Mouse (Mus musculus) CH12.LX (cell line): ENCODE measurements around the gene Synpo2. TPM values are rescaled to one million over a fixed set of nuclear protein-coding genes. Genes with fewer than 3 reads are reported as not detected.

ENCODE experiments used
- DNase-seq: peaks from one replicate; pipeline ENCODE4 v3.0.0-alpha.2; 2013; ENCODE audit errors: extremely low read depth
- H3K27ac ChIP-seq: 2 replicates; pipeline ENCODE4 v1.5.1; 2012; ENCODE audit warnings: low read depth, mild to moderate bottlenecking, control low read depth, moderate library complexity; ENCODE audit not compliant: insufficient read depth
- H3K27me3 ChIP-seq: replicated peaks from 2 replicates; pipeline ENCODE3; 2012; ENCODE audit warnings: inconsistent platforms
- H3K36me3 ChIP-seq, 2 experiments: replicated peaks in 1 of 2; 2 replicates each; pipeline versions ENCODE3 to v1.6.1; 2012; ENCODE audit warnings: inconsistent platforms in 1 of 2, low read length in 1 of 2, mild to moderate bottlenecking in 1 of 2, mixed read lengths in 1 of 2, moderate library complexity in 1 of 2; ENCODE audit not compliant: control insufficient read depth in 1 of 2, insufficient read depth in 1 of 2
- H3K4me1 ChIP-seq, 2 experiments: 2 replicates each; pipeline ENCODE4 v1.6.1; 2012; ENCODE audit warnings: inconsistent platforms in 1 of 2, moderate library complexity in 1 of 2; ENCODE audit not compliant: insufficient read depth in 2 of 2, control insufficient read depth in 1 of 2
- H3K4me2 ChIP-seq: 2 replicates; pipeline ENCODE4 v1.6.1; 2012; ENCODE audit warnings: low read depth, mild to moderate bottlenecking, control low read depth; ENCODE audit not compliant: poor library complexity, insufficient read depth, severe bottlenecking
- H3K4me3 ChIP-seq, 3 experiments: fragments of 150-350 bp in 1 of 3; sonication (generic) in 1 of 3; replicated peaks in 1 of 3; 2 replicates each; pipeline versions ENCODE3 to v1.5.1; 2011 to 2012; ENCODE audit warnings: low read depth in 2 of 3, low read length in 2 of 3, mild to moderate bottlenecking in 2 of 3, moderate library complexity in 2 of 3, control low read depth in 1 of 3, improper control_type of control experiment in 1 of 3, inconsistent platforms in 1 of 3, mixed read lengths in 1 of 3; ENCODE audit not compliant: poor library complexity in 1 of 3
- H3K79me2 ChIP-seq: replicated peaks from 2 replicates; pipeline ENCODE4 v1.6.1; 2012; ENCODE audit warnings: mild to moderate bottlenecking, moderate library complexity; ENCODE audit not compliant: control insufficient read depth, poor library complexity, insufficient read depth, severe bottlenecking; ENCODE audit errors: extremely low read depth
- H3K9ac ChIP-seq: 2 replicates; pipeline ENCODE4 v1.6.1; 2012; ENCODE audit warnings: low read depth, mild to moderate bottlenecking, control low read depth, moderate library complexity; ENCODE audit not compliant: insufficient read depth
- H3K9me3 ChIP-seq: replicated peaks from 2 replicates; pipeline ENCODE3; 2012; ENCODE audit warnings: low read length, inconsistent platforms, mixed read lengths
- CHD1 ChIP-seq: IDR thresholded peaks from 2 replicates; pipeline ENCODE4 v1.6.1; 2012; ENCODE audit warnings: low read depth, low read length, improper control_type of control experiment, inconsistent platforms
- CHD2 ChIP-seq: IDR thresholded peaks from 2 replicates; pipeline ENCODE4 v1.6.1; 2011; ENCODE audit warnings: low read length, improper control_type of control experiment
- CTCF ChIP-seq, 2 experiments: IDR thresholded peaks in 1 of 2; conservative IDR thresholded peaks in 1 of 2; 2 replicates each; pipeline ENCODE4 v1.5.1; 2011 to 2012; ENCODE audit warnings: low read depth in 2 of 2, low read length in 2 of 2, improper control_type of control experiment in 1 of 2, inconsistent platforms in 1 of 2, mild to moderate bottlenecking in 1 of 2, moderate library complexity in 1 of 2
- E2F4 ChIP-seq: IDR thresholded peaks from 2 replicates; pipeline ENCODE4 v1.6.1; 2011; ENCODE audit warnings: low read depth, low read length, improper control_type of control experiment; ENCODE audit not compliant: insufficient replicate concordance
- ELF1 ChIP-seq: IDR thresholded peaks from 2 replicates; pipeline ENCODE4 v1.6.1; 2014; ENCODE audit warnings: low read depth, mild to moderate bottlenecking, inconsistent platforms, low read length, improper control_type of control experiment
- HCFC1 ChIP-seq: IDR thresholded peaks from 2 replicates; pipeline ENCODE4 v1.6.1; 2012; ENCODE audit warnings: low read depth, mild to moderate bottlenecking, inconsistent platforms, low read length, improper control_type of control experiment
- IRF4 ChIP-seq: IDR thresholded peaks from 2 replicates; pipeline ENCODE4 v1.6.1; 2014; ENCODE audit warnings: low read depth, mild to moderate bottlenecking, inconsistent platforms, low read length, improper control_type of control experiment
- JUND ChIP-seq: conservative IDR thresholded peaks from 2 replicates; pipeline ENCODE4 v1.6.1; 2011; ENCODE audit warnings: low read depth, low read length, improper control_type of control experiment
- KAT2A ChIP-seq: IDR thresholded peaks from 2 replicates; pipeline ENCODE4 v1.6.1; 2012; ENCODE audit warnings: low read length, improper control_type of control experiment, inconsistent platforms; ENCODE audit not compliant: insufficient replicate concordance
- MAX ChIP-seq: IDR thresholded peaks from 2 replicates; pipeline ENCODE4 v1.6.1; 2011; ENCODE audit warnings: low read length, improper control_type of control experiment
- MEF2A ChIP-seq: IDR thresholded peaks from 2 replicates; pipeline ENCODE4 v1.6.1; 2014; ENCODE audit warnings: low read depth, mild to moderate bottlenecking, inconsistent platforms, low read length, improper control_type of control experiment, borderline replicate concordance
- MXI1 ChIP-seq: IDR thresholded peaks from 2 replicates; pipeline ENCODE4 v1.6.1; 2011; ENCODE audit warnings: mild to moderate bottlenecking, low read depth, low read length, improper control_type of control experiment
- PAX5 ChIP-seq: IDR thresholded peaks from 2 replicates; pipeline ENCODE4 v1.6.1; 2012; ENCODE audit warnings: low read length, inconsistent platforms, mixed read lengths
- POLR2AphosphoS2 ChIP-seq: IDR thresholded peaks from 2 replicates; pipeline ENCODE4 v1.6.1; 2011; ENCODE audit warnings: low read depth, low read length, improper control_type of control experiment
- RAD21 ChIP-seq: IDR thresholded peaks from 2 replicates; pipeline ENCODE4 v1.6.1; 2011; ENCODE audit warnings: low read depth, mild to moderate bottlenecking, low read length, improper control_type of control experiment, moderate library complexity
- RCOR1 ChIP-seq: conservative IDR thresholded peaks from 2 replicates; pipeline ENCODE4 v1.6.1; 2012; ENCODE audit warnings: low read depth, mild to moderate bottlenecking, inconsistent platforms, low read length, improper control_type of control experiment
- SMC3 ChIP-seq: IDR thresholded peaks from 2 replicates; pipeline ENCODE4 v1.6.1; 2011; ENCODE audit warnings: low read depth, low read length, improper control_type of control experiment
- USF1 ChIP-seq: IDR thresholded peaks from 2 replicates; pipeline ENCODE4 v1.6.1; 2014; ENCODE audit warnings: low read depth, mild to moderate bottlenecking, inconsistent platforms, low read length, improper control_type of control experiment
- USF2 ChIP-seq: conservative IDR thresholded peaks from 2 replicates; pipeline ENCODE4 v1.6.1; 2011; ENCODE audit warnings: low read depth, low read length, improper control_type of control experiment
- ZMIZ1 ChIP-seq: IDR thresholded peaks from 2 replicates; pipeline ENCODE4 v1.6.1; 2012; ENCODE audit warnings: low read depth, mild to moderate bottlenecking, inconsistent platforms, low read length, improper control_type of control experiment
- dilution Hi-C: fragments of 300-500 bp; cut with MboI; formaldehyde crosslinking; loops from 2 replicates; pipeline ENCODE4 v1.14.3; 2020; ENCODE audit warnings: low sequenced_read_pairs; ENCODE audit not compliant: extremely low pct_unique_long_range_greater_than_20kb, extremely low pct_ligation_motif_present
- in situ Hi-C: fragments of 300-500 bp; cut with MboI; formaldehyde crosslinking; loops from 3 replicates; pipeline ENCODE4 v1.14.3; 2019; ENCODE audit warnings: low sequenced_read_pairs, low pct_ligation_motif_present, low pct_unique_long_range_greater_than_20kb, mixed read lengths
- polyA plus RNA-seq: library from polyadenylated mRNA; unstranded; fragments of >175 nt; gene quantifications from 2 replicates; pipeline ENCODE4 v1.2.1, GENCODE M21; 2012; ENCODE audit warnings: low read depth; ENCODE audit not compliant: insufficient read length
- total RNA-seq, 2 experiments: library from RNA; depleted of rRNA; stranded (reverse); fragments of 300-350 nt in 1 of 2; fragments of >200 nt in 1 of 2; gene quantifications; 2 replicates each; pipeline ENCODE4 v1.2.3; 2012 to 2014

The Synpo2 gene
- total and polyA plus RNA-seq, 3 experiments = 0.13 to 1.1 (median 0.13) TPM

DNA sequence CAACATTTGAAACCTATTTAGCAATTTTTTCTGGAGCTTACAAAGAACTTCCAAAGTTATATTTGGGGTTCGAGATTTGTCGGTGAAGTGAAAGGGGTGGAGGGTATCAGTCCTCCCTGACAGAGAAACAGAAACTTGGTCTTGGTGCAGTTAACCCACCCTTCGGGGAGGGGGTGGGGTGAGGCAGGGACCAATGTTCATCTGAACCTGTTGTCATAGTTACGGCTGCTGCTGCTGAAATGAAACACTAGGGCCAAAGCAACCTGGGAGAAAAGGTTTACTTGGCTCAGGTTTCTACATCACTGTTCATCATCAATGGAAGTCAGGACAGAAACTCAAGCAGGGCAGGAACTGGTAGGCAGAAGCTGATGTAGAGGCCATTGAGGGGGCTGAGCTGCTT lies 66.6 kb downstream of the Synpo2 start:
- no peaks in the 10 kb centered on the region for H3K79me2 ChIP-seq
- no peak overlapping the region for H3K9ac ChIP-seq
- H3K9me3 ChIP-seq = no peaks in the 10 kb centered on the region
- in situ Hi-C loops = loop anchor here (10.0 kb wide), 1 partner anchor 335 kb away; no protein-coding TSS in a partner anchor
- no peaks in the 10 kb centered on the region for H3K36me3 ChIP-seq
- no peaks in the 10 kb centered on the region for H3K27me3 ChIP-seq
- dilution Hi-C loops = no loop called here
- peaks cover 7 to 35% of the 10 kb centered on the region in 2 experiments for H3K4me1 ChIP-seq
- no peak overlapping the region for H3K4me2 ChIP-seq
- no peak for DNase-seq
- no peak overlapping the region for H3K27ac ChIP-seq
- H3K4me3 ChIP-seq = no peak overlapping the region
- TF ChIP-seq CHD1 (no peak), POLR2AphosphoS2 (no peak), USF1 (no peak), KAT2A (no peak), MXI1 (no peak), JUND (no peak), ZMIZ1 (no peak), ELF1 (no peak), CHD2 (no peak), RCOR1 (no peak), HCFC1 (no peak), MEF2A (no peak), PAX5 (no peak), IRF4 (no peak), SMC3 (no peak), USF2 (no peak), E2F4 (no peak)
- TF ChIP-seq, all 38 proteins: peak for 0

DNA sequence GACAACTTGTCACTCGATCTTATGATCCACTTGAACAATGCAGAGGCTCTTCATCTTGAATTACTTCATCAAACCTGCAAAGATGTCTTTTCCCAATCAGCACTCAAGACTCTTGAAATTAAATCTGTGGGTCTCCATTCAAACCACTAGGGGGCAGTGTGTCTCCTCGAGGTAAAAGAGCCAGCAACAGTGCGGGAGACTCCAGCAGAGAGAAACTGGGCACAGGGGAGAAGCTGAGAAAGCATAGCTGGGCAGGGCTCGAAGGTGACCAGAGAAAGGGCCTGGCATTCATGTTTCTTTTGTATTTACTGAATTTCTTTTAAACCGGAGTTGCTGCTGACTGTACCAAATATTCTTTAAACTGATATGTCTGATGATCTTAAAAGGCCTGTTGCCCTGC lies 67.1 kb downstream of the Synpo2 start:
- no peaks in the 10 kb centered on the region for H3K9me3 ChIP-seq
- H3K9ac ChIP-seq = no peak overlapping the region
- in situ Hi-C loops (loop anchor here (10.0 kb wide), 1 partner anchor 336 kb away; no protein-coding TSS in a partner anchor), dilution Hi-C loops (no loop called here)
- peaks cover 7 to 33% of the 10 kb centered on the region in 2 experiments for H3K4me1 ChIP-seq
- peak; percentile 78 for DNase-seq
- H3K27me3 ChIP-seq = no peaks in the 10 kb centered on the region
- no peaks in the 10 kb centered on the region for H3K79me2 ChIP-seq
- H3K4me2 ChIP-seq = no peak overlapping the region; the same call in 1 of the 2 replicates
- no peak overlapping the region for H3K27ac ChIP-seq
- H3K36me3 ChIP-seq = no peaks in the 10 kb centered on the region
- TF ChIP-seq MAX = no peak
- TF ChIP-seq RAD21 = peak; percentile 87
- peak; percentile 49 to 86 for TF ChIP-seq CTCF (conservative IDR thresholded peaks at IDR 0.05 in 1 of 2, IDR thresholded peaks at IDR 0.05 in 1 of 2; ENCODE audit: low read depth in 2 of 2, low read length in 2 of 2)
- peak; percentile 87 for TF ChIP-seq SMC3
- H3K4me3 ChIP-seq = no peak overlapping the region
